Mouse (Mus musculus) Patski (cell line): ENCODE data around the gene Sertad4. TPM values are rescaled to one million over a fixed set of nuclear protein-coding genes. Genes with fewer than 3 reads are reported as not detected.

Experiments
- ATAC-seq: fragments of 100-300 bp; one replicate; pipeline ENCODE4 v1.8.0; 2021
- CTCF ChIA-PET: fragments of 350-600 bp; sonication (Branson Sonifier 250); formaldehyde crosslinking; loops from one replicate; lab custom pipeline; 2022; ENCODE audit warnings: inconsistent platforms; lab: Charles Lee
- POLR2A ChIA-PET: fragments of 350-600 bp; sonication (Branson Sonifier 250); formaldehyde crosslinking; loops from one replicate; lab custom pipeline; 2022; ENCODE audit warnings: antibody characterized with exemption, inconsistent platforms; lab: Charles Lee
- DNase-seq: peaks from one replicate; pipeline ENCODE4 v3.0.0-alpha.2; 2011; ENCODE audit warnings: low read depth, low spot score
- H3K27me3 ChIP-seq: fragments of 371-371 bp; one replicate; pipeline ENCODE4 v1.5.1; 2021
- CTCF ChIP-seq: fragments of 100-300 bp; IDR thresholded peaks from one replicate; pipeline ENCODE4 v1.5.1; 2021
- in situ Hi-C: fragments of 300-500 bp; cut with MboI; formaldehyde crosslinking; loops from 3 replicates; pipeline ENCODE4 v1.11.1; 2018; ENCODE audit warnings: low pct_unique_long_range_greater_than_20kb, mixed read lengths
- polyA plus RNA-seq: library from polyadenylated mRNA; unstranded; gene quantifications from one replicate; pipeline ENCODE4 v1.2.3, GENCODE M21; 2021

Sertad4 gene
- polyA plus RNA-seq, 1 experiment from 2014 or later, result 16.1 TPM

GRCm38 (mm10) chr1:192796201-192797010 lies 59.1 kb downstream of the Sertad4 start:
- no peak for ATAC-seq
- ChIA-PET POLR2A (no interaction called here), CTCF (interaction anchor here (1.2 to 1.8 kb wide), 3 partner anchors 9 to 12 kb away, joined by 3 to 8 read pairs (median 5); no protein-coding TSS in a partner anchor)
- no peaks in the 10 kb centered on the region for H3K27me3 ChIP-seq
- no peak for TF ChIP-seq CTCF
- in situ Hi-C loops, result loop anchor here (25.0 kb wide), 1 partner anchor 316 kb away; no protein-coding TSS in a partner anchor
- no peak for DNase-seq

- ATAC-seq, result no peak
- no peak for TF ChIP-seq CTCF
- no peak for DNase-seq
- ChIA-PET POLR2A (interaction anchor here (1.4 kb wide), 1 partner anchor 10 kb away, joined by 3 read pairs; no protein-coding TSS in a partner anchor), CTCF (interaction anchor here (1.2 to 1.8 kb wide), 3 partner anchors 10 to 11 kb away, joined by 3 to 8 read pairs (median 5); no protein-coding TSS in a partner anchor)
- H3K27me3 ChIP-seq, result no peaks in the 10 kb centered on the region
- in situ Hi-C loops, result loop anchor here (5.0 to 25.0 kb wide), 2 partner anchors 57 to 317 kb away; no protein-coding TSS in a partner anchor
These were observed 60.4 kb downstream of the Sertad4 start for GRCm38 (mm10) chr1:192794957-192795745.

Other genes starting within 250 kb of the Sertad4 start
- 5.2 TPM for gene Hhat, start 84.5 kb downstream of the Sertad4 start, polyA plus RNA-seq
- 2.7 TPM for gene Syt14, start 180.0 kb upstream of the Sertad4 start, polyA plus RNA-seq